Mouse (Mus musculus) stomach, postnatal 0 days (tissue): Measurements from ENCODE around the gene Fry.

ENCODE experiments used
- CTCF ChIP-seq: IDR thresholded peaks from 2 replicates; pipeline ENCODE4 v1.5.1; 2016; ENCODE audit warnings: antibody characterized with exemption, low read depth, mild to moderate bottlenecking, moderate library complexity
- EP300 ChIP-seq: optimal IDR thresholded peaks from 2 replicates; pipeline ENCODE3; 2016; ENCODE audit warnings: antibody characterized with exemption

- TF ChIP-seq CTCF (no peak), EP300 (no peak)
These were observed 59.9 kb downstream of the Fry start for GRCm38 (mm10) chr5:150178194-150178801.
